Mouse (Mus musculus): Measurements from ENCODE around the gene Zkscan5.
"Not testable (repeated sequence)": the region's sequence is repeated elsewhere in the genome, so short reads cannot be mapped to it uniquely, and the experiment has no call there.

Gene Zkscan5

GRCm38 (mm10) chr5:145203936-145204691, at the start of gene Zkscan5:
Gene Zkscan5 (plus strand): TSS chr5:145204562.
- peak; percentile 93 for DNase-seq (ENCODE audit: extremely low spot score, low spot score)

- DNase-seq (ENCODE audit: extremely low spot score, low spot score) = no peak
These were observed 43.0 kb upstream of the Zkscan5 start for GRCm38 (mm10) chr5:145161361-145161760.

- no peak for DNase-seq (ENCODE audit: extremely low spot score, low spot score)
These were observed 39.7 kb upstream of the Zkscan5 start for GRCm38 (mm10) chr5:145164710-145165109.

- DNase-seq (ENCODE audit: extremely low spot score, low spot score) = no peak
These were observed 39.2 kb upstream of the Zkscan5 start for GRCm38 (mm10) chr5:145165184-145165583.

DNA sequence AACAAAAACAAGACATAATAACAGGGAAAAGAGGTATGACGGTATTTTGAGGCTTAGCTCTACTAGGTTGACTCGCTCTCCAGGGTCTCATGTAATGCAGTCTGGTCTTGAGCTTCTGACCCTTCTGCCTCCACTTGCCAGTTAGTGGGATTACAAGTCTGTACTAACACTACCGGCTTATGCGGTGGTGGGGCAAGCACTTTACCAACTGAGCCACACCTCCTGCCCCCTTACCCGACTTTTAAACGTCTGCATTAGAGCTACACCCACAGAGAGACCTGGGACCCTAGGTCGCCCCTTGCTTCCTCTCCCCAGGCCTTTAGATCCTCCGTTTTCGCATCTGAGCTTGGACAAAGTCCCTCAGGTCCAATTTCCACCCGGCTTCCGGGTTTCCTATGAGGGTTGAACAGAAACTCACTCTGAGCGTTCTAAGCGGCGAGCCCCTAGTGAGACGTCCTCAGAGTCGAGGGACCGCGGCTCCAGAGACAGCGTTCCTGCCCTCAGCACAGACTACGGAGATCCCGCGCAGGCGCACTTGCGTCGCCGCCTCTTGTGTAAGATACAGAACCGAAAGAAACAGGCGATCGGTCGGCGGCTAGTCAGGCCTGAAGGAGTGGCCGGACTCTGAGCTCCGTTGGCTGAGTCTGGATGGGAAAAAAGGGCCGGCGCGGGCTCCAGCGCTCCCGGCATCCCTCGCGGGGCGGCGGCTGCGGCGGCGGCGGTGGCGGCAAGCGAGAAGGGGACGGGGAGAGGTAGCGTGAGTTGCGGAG, 37.6 kb upstream of the Zkscan5 start, which contains the start of the genes Ptcd1 and Cpsf4:
TSS of gene Ptcd1 (minus strand) at position 573 of the 770 bp plus-strand sequence.
TSS of gene Cpsf4 (plus strand) at position 678 of the 770 bp plus-strand sequence.
- peak; percentile 100 for DNase-seq (ENCODE audit: extremely low spot score, low spot score)

DNA sequence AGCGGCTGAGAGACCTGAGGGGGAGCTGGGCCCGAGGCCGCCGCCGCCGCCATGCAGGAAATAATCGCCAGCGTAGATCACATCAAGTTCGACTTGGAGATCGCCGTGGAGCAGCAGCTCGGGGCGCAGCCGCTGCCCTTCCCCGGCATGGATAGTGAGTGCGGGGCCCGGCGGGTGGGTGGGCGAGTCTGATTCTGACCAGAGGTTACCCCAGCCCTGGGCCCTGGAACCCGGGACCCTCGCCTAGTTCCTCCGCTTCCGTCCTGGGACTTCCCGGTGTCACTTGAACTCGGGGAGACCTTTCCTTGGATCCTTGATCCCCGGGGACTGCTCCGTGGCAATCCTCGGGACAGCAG, 37.1 kb upstream of the Zkscan5 start:
- no peak for DNase-seq (ENCODE audit: extremely low spot score, low spot score)

GRCm38 (mm10) chr5:145178461-145178980, 25.8 kb upstream of the Zkscan5 start:
- DNase-seq (ENCODE audit: extremely low spot score, low spot score) = no peak

DNA sequence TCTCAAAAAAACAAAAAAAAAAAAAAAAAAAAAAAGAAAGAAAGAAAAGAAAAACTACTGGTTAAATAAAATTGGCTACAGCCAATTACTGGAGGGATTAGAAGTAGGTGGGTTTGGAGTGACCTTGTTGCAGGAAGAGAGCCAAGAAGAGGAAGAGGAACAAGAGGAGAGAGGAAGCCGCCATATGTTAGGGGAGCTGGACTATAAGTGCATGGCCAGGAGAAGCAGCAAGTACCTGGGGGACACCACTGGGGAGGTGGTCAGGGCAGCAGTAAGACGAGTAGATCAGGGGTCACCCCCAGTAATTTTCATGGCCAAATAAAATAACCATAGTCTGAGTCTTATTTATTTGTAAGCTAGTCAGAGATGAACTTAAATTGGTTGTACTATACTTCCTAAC, 19.1 kb upstream of the Zkscan5 start:
- DNase-seq (ENCODE audit: extremely low spot score, low spot score) = no peak

DNA sequence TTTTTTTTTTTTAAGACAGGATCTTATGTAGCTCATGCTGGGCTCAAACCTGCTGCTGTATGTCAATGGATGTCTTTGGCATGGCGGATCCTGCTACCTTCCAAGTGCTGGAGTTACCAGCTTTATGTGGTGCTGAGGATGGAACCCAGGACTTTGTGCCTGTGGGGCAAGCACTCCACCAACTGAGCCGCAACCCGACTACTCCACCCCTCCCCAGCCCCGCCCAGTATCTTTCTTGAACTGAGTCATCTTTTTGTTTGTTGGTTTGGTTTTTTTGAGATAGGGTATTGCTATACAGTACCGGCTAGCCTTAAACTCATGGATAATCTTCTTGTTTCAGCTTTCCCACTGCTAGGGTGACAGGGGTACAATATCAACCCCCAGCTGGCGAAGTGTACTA, 14.9 kb upstream of the Zkscan5 start:
- DNase-seq (ENCODE audit: extremely low spot score, low spot score) = no peak

- no peak for DNase-seq (ENCODE audit: extremely low spot score, low spot score)
These were observed 14.0 kb upstream of the Zkscan5 start for GRCm38 (mm10) chr5:145190373-145190772.

GRCm38 (mm10) chr5:145190875-145191798, 13.2 kb upstream of the Zkscan5 start:
- DNase-seq (ENCODE audit: extremely low spot score, low spot score) = peak; percentile 92

DNA sequence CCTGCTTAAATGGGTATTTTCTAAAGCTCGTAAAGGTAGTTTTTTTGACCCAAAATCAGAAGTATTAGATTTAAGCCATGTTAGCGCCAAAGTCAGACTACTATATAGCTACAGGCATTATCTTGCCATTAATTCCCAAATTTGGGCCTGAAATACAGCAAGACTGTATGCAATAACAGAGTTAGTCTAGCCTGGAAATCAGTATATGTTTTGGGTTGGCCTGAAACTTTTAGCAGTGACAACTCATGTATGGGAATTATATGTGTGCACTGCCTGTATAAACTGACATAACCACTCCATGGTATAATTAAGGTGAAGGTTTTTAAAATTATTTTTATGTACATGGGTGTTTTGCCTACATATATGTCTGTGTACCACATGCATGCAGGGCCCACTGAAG, 12.4 kb upstream of the Zkscan5 start, which contains the start of gene Atp5j2:
TSS of gene Atp5j2 (minus strand) at position 101 of the 400 bp plus-strand sequence.
- DNase-seq (ENCODE audit: extremely low spot score, low spot score) = no peak

- no peak for DNase-seq (ENCODE audit: extremely low spot score, low spot score)
These were observed 4.0 kb upstream of the Zkscan5 start for GRCm38 (mm10) chr5:145200387-145200786.

DNA sequence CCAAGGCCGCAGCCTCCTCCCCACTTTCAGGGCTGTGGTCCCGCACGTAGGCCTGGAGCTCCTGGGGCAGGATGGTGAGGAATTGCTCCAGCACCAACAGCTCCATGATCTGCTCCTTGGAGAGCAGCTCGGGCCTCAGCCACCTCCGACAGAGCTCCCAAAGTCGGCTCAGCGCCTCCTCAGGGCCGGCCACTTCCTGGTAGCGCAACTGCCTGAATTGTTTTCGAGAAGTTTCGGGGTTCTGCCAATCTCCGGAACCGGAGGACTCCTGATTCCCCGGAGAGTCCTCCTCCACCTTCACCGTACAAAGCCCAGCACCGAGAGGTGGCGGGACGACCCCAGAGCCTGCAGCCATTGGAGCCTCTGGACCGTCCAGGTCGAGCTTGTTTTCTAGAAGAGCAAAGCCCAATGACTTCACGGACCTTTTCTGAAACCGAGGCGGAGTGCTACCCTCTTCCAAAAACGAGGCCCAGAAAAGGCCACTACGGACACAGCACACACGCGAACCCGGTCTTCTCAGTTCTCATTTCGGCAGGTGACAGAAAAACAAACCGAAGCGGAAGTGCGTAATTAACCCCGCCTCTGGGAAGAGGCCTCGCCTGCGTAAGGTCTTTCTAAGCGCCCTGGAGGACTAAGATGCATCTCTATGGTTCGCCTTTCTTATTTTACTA, 2.9 kb upstream of the Zkscan5 start, which contains the start of gene Zkscan14:
TSS of gene Zkscan14 (minus strand) at position 548 of the 671 bp plus-strand sequence.
- peak; percentile 68 for DNase-seq (ENCODE audit: extremely low spot score, low spot score)

GRCm38 (mm10) chr5:145202446-145202845, 1.9 kb upstream of the Zkscan5 start:
- DNase-seq (ENCODE audit: extremely low spot score, low spot score) = no peak

GRCm38 (mm10) chr5:145205041-145205440, 679 bp downstream of the Zkscan5 start:
- no peak for DNase-seq (ENCODE audit: extremely low spot score, low spot score)

DNA sequence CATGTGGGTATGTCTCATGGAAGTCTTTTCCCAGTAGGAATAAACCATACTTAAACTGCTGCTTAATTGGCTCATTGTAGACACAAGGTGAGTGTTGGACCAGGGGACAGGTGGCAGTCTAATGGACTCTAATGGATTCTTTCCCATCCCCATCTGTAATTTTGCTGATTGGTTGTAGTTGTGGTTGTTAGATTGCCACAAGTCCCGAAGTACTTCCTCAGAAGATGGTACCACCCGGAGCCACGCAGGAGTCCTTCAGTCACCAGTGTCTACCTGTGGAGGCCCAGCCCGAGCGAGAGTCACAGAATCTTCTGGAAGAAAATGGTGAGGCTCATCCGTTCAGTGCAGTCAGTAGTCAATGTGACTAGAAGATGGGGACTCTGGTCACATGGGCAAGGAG, 3.0 kb downstream of the Zkscan5 start:
- DNase-seq (ENCODE audit: extremely low spot score, low spot score) = no peak

- DNase-seq (ENCODE audit: extremely low spot score, low spot score) = no peak
These were observed 3.6 kb downstream of the Zkscan5 start for GRCm38 (mm10) chr5:145207954-145208353.

DNA sequence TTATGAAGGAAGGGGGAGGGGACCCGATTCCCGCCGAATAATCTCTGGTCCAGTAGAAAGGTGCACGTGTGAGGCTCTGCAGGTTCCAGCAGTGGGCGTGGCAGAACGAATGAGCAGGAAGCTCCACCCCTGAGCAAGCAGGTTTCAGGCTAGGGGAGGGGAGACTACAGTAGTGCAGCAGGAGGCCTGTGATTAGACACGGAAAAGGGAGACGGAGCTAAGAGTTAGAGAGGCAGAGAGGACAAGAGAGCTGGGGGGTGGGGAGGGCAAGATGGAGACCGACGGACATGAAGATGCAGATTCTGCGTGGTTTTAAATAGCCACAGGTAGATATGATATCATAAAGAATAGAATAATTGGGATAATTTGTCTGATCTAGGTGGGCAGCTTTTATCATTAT, 4.0 kb downstream of the Zkscan5 start:
- DNase-seq (ENCODE audit: extremely low spot score, low spot score) = not testable (repeated sequence)

DNA sequence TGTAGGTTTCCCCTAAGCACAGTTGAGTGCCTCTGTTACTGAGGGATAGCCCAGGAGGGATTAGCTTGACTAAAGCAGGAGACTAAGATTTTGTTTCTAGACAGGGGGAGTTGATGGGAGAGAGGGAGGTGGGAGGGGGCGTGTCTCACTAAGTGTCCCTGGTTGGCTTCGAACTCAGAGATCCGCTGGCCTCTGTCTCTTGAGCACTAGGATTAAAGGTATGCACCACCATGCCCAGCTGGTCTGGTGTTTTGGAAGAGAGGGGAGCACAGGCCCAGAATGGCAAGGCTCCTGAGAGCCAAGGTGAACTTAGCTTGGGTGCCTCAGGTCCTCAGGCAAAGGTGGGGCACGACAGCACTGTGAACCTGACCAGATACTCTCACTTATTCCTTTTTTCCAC, 7.0 kb downstream of the Zkscan5 start:
- DNase-seq (ENCODE audit: extremely low spot score, low spot score) = no peak

All from neural tube, embryonic 10.5 days (tissue).